Mouse (Mus musculus) G1E (cell line): ENCODE results near the gene Tns1. TPM values are rescaled to one million over a fixed set of nuclear protein-coding genes. Genes with fewer than 3 reads are reported as not detected.

Experiments used
- ATAC-seq: 2 replicates; pipeline ENCODE4 v1.8.0; 2016; ENCODE audit warnings: mild to moderate bottlenecking; ENCODE audit not compliant: insufficient number of reproducible peaks, poor library complexity, low FRiP score, severe bottlenecking; ENCODE audit errors: extremely low read depth
- DNase-seq: peaks from one replicate; pipeline ENCODE4 v3.0.0; 2012; ENCODE audit warnings: low spot score
- H3K27me3 ChIP-seq: 2 replicates; pipeline ENCODE4 v1.6.1; 2012; ENCODE audit warnings: mild to moderate bottlenecking, low read length, inconsistent platforms; ENCODE audit not compliant: insufficient read depth
- H3K36me3 ChIP-seq: replicated peaks from 2 replicates; pipeline ENCODE3; 2012; ENCODE audit warnings: mild to moderate bottlenecking, inconsistent platforms
- H3K4me1 ChIP-seq: 2 replicates; pipeline ENCODE4 v1.6.1; 2012; ENCODE audit warnings: low read depth, low read length, inconsistent platforms, mixed read lengths; ENCODE audit not compliant: insufficient read depth
- H3K4me3 ChIP-seq: 2 replicates; pipeline ENCODE4 v1.5.1; 2012; ENCODE audit warnings: low read depth, mild to moderate bottlenecking, inconsistent platforms, low read length, moderate library complexity, mixed read lengths
- H3K9me3 ChIP-seq: replicated peaks from 2 replicates; pipeline ENCODE4 v1.6.1; 2012; ENCODE audit warnings: inconsistent platforms
- CTCF ChIP-seq: IDR thresholded peaks from 2 replicates; pipeline ENCODE4 v1.5.1; 2012; ENCODE audit warnings: low read depth, low read length, inconsistent platforms, mixed read lengths
- GATA1 ChIP-seq: IDR thresholded peaks from 2 replicates; pipeline ENCODE4 v1.6.1; 2012; ENCODE audit warnings: borderline replicate concordance, low read length, inconsistent platforms, mixed read lengths
- GATA2 ChIP-seq: IDR thresholded peaks from 2 replicates; pipeline ENCODE4 v1.6.1; 2012; ENCODE audit warnings: low read depth, low read length, inconsistent platforms, borderline replicate concordance
- POLR2AphosphoS5 ChIP-seq: IDR thresholded peaks from 2 replicates; pipeline ENCODE4 v1.6.1; 2012; ENCODE audit warnings: low read depth, low read length, inconsistent platforms; ENCODE audit not compliant: insufficient replicate concordance
- TAL1 ChIP-seq: conservative IDR thresholded peaks from 2 replicates; pipeline ENCODE4 v1.6.1; 2012; ENCODE audit warnings: low read depth, low read length, inconsistent platforms, mixed read lengths
- polyA plus RNA-seq: library from polyadenylated mRNA; stranded (reverse); fragments of >175 nt; gene quantifications from 2 replicates; pipeline ENCODE4 v1.2.3, GENCODE M21; 2012
- total RNA-seq, 2 experiments: library from RNA; stranded (forward) in 1 of 2; stranded (reverse) in 1 of 2; fragments of 200-1000 nt in 1 of 2; fragments of >200 nt in 1 of 2; fragmentation: Nextera tagmentation in 1 of 2; gene quantifications; 2 replicates each; pipeline ENCODE4 v1.2.3; 2014 to 2017

The Tns1 gene
- total and polyA plus RNA-seq, 3 experiments: 0.55 to 27.2 (median 1.7) TPM

GRCm38 (mm10) chr1:74094497-74095270, 29.6 kb downstream of the Tns1 start:
- Histone ChIP-seq H3K36me3 (no peaks in the 10 kb centered on the region), H3K4me1 (no peaks in the 10 kb centered on the region), H3K4me3 (no peak overlapping the region), H3K9me3 (no peaks in the 10 kb centered on the region), H3K27me3 (peaks cover 31% of the 10 kb centered on the region)
- DNase-seq (no peak), ATAC-seq (no peak)
- no peak for TF ChIP-seq GATA2
- no peak for TF ChIP-seq TAL1
- TF ChIP-seq GATA1: no peak
- no peak for TF ChIP-seq CTCF
- no peak for TF ChIP-seq POLR2AphosphoS5

GRCm38 (mm10) chr1:74093447-74093846, 30.8 kb downstream of the Tns1 start:
- Histone ChIP-seq H3K4me3 (no peak overlapping the region), H3K27me3 (peaks cover 23% of the 10 kb centered on the region), H3K36me3 (no peaks in the 10 kb centered on the region), H3K9me3 (no peaks in the 10 kb centered on the region), H3K4me1 (no peaks in the 10 kb centered on the region)
- TF ChIP-seq GATA1 (no peak), POLR2AphosphoS5 (no peak), GATA2 (no peak), CTCF (no peak), TAL1 (no peak)
- ATAC-seq (no peak), DNase-seq (no peak)

- Histone ChIP-seq H3K27me3 (peaks cover 17% of the 10 kb centered on the region), H3K9me3 (no peaks in the 10 kb centered on the region), H3K4me1 (no peaks in the 10 kb centered on the region), H3K4me3 (no peak overlapping the region), H3K36me3 (no peaks in the 10 kb centered on the region)
- DNase-seq (no peak), ATAC-seq (no peak)
- TF ChIP-seq CTCF (no peak), GATA1 (no peak), TAL1 (no peak), POLR2AphosphoS5 (no peak), GATA2 (no peak)
Measured at GRCm38 (mm10) chr1:74092242-74092641, 32.0 kb downstream of the Tns1 start.

GRCm38 (mm10) chr1:74091611-74092224, 32.5 kb downstream of the Tns1 start:
- DNase-seq (no peak), ATAC-seq (no peak)
- Histone ChIP-seq H3K36me3 (no peaks in the 10 kb centered on the region), H3K9me3 (no peaks in the 10 kb centered on the region), H3K27me3 (peaks cover 16% of the 10 kb centered on the region), H3K4me1 (no peaks in the 10 kb centered on the region), H3K4me3 (no peak overlapping the region)
- TF ChIP-seq CTCF: no peak
- TF ChIP-seq GATA2: no peak
- no peak for TF ChIP-seq TAL1
- no peak for TF ChIP-seq GATA1
- no peak for TF ChIP-seq POLR2AphosphoS5

- TF ChIP-seq TAL1 (no peak), GATA2 (no peak), POLR2AphosphoS5 (no peak), CTCF (no peak)
- no peak for ATAC-seq
- Histone ChIP-seq H3K27me3 (peaks cover 13% of the 10 kb centered on the region; the same call in 1 of the 2 replicates), H3K4me1 (no peaks in the 10 kb centered on the region), H3K4me3 (no peak overlapping the region), H3K36me3 (no peaks in the 10 kb centered on the region), H3K9me3 (no peaks in the 10 kb centered on the region)
- DNase-seq: no peak
Measured at GRCm38 (mm10) chr1:74091138-74091537, 33.1 kb downstream of the Tns1 start.

DNA sequence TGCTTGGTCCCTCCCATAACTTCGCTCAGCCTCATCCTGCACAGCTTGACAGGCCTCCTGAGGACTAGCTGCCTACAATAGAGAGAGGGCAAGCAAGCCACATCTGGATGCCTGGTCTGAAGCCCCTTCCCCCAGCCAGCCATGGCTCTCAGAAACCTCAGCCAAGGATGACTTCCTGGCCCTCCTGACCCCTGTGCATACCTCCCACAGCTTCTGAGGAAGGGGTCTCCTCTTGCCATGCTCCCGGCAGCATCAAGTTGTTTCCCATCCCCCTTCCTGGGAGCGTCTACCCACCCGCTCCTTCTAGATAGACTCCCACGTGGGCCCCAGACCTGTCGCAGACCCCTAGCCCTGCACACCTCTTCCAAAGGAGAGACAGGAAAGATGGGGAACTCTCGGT, 33.9 kb downstream of the Tns1 start:
- Histone ChIP-seq H3K4me1 (no peaks in the 10 kb centered on the region), H3K4me3 (no peak overlapping the region), H3K27me3 (peaks cover 13% of the 10 kb centered on the region; the same call in 1 of the 2 replicates), H3K9me3 (no peaks in the 10 kb centered on the region), H3K36me3 (no peaks in the 10 kb centered on the region)
- DNase-seq: no peak
- no peak for ATAC-seq
- TF ChIP-seq GATA2: no peak
- TF ChIP-seq GATA1: no peak
- no peak for TF ChIP-seq CTCF
- TF ChIP-seq TAL1: no peak
- no peak for TF ChIP-seq POLR2AphosphoS5
